Mouse (Mus musculus) E14TG2a.4 (cell line): ENCODE data around the gene Otop2.

Source experiments
- CTCF ChIP-seq: conservative IDR thresholded peaks from 2 replicates; pipeline ENCODE4 v1.5.1; 2014; ENCODE audit warnings: low read length
- NANOG ChIP-seq: IDR thresholded peaks from 2 replicates; pipeline ENCODE4 v1.6.1; 2014; ENCODE audit warnings: borderline replicate concordance, low read length, mixed read lengths

DNA sequence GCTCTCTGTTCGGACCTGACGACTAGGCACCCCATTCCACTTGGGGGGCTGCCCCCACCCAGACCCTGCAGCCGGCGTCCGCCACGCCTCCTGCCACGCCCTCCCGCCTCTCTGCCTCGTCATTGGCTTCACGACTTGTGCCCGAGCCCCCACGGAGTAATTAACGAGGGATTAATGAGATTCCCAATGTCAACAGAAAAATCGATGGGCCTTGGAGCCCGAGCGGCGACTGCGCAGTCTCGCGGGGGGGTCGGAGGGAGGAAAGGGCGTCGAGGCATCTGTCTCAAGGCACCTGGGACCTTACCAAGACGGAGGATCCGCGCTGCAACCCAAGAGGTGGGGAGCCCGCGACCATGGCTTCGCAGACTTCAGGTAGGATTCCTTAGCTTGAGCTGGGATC lies 27.6 kb downstream of the Otop2 start, which contains the start of gene Otop3:
- TF ChIP-seq CTCF (no peak), NANOG (no peak)
